Mouse (Mus musculus): ENCODE data around the gene Trpv2.

- no peak for TF ChIP-seq CTCF (conservative IDR thresholded peaks at IDR 0.05; ENCODE audit: insufficient read depth, insufficient read length, low read depth, low read length)
- no peak for TF ChIP-seq POLR2A (IDR thresholded peaks at IDR 0.05; ENCODE audit: low read depth, low read length)
Measured at GRCm38 (mm10) chr11:62558961-62559646, 15.2 kb upstream of the Trpv2 start.
